Mouse (Mus musculus) bone marrow macrophage, adult 2 months (primary cell): ENCODE results near the gene Usp9x.

ENCODE experiments used
- CTCF ChIP-seq: IDR thresholded peaks from 2 replicates; pipeline ENCODE4 v1.5.1; 2012; ENCODE audit warnings: low read depth, mild to moderate bottlenecking, low read length, moderate library complexity
- POLR2A ChIP-seq: IDR thresholded peaks from 2 replicates; pipeline ENCODE4 v1.6.1; 2012; ENCODE audit warnings: mild to moderate bottlenecking, low read depth, low read length, borderline replicate concordance

DNA sequence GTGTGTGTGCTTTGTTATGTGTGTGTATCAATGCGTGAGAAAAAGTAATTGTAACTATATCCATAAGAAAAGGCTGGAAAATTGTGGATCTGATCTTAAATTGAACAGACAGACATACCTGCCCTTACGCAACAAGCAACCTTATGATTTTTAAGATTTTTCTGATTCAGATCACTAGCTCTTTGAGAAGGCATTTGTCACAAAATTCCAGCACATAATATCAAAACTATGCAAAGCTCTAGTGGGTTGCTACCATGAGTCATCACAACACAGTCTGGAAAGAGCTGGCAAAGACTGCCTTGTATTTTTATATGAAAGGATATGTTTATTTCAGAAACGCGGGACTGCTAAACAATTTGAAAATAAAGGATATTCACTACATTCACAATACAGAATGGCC is 34.2 kb upstream of the Usp9x start:
- TF ChIP-seq CTCF: no peak
- TF ChIP-seq POLR2A: no peak
